Mouse (Mus musculus) thymus, adult 2 months (tissue): ENCODE results near the gene Slfn4. TPM values are rescaled to one million over a fixed set of nuclear protein-coding genes. Genes with fewer than 3 reads are reported as not detected.
A peak's percentile ranks its signal among the peaks of the same experiment; 100 is the strongest.
"Not testable (repeated sequence)": the region's sequence is repeated elsewhere in the genome, so short reads cannot be mapped to it uniquely, and the experiment has no call there.

ENCODE experiments used
- DNase-seq: peaks from one replicate; pipeline ENCODE4 v3.0.0; 2021
- H3K27ac ChIP-seq: fragments of 200-500 bp; 2 replicates; pipeline ENCODE4 v1.5.1; 2012; ENCODE audit warnings: low read length, control low read depth; ENCODE audit not compliant: control insufficient read depth, insufficient read depth
- H3K27me3 ChIP-seq: fragments of 200-500 bp; 2 replicates; pipeline ENCODE4 v1.6.1; 2012; ENCODE audit warnings: mild to moderate bottlenecking, low read length, moderate library complexity, mixed read lengths; ENCODE audit not compliant: control insufficient read depth, insufficient read depth
- H3K36me3 ChIP-seq: fragments of 200-500 bp; 2 replicates; pipeline ENCODE4 v1.6.1; 2012; ENCODE audit warnings: mild to moderate bottlenecking, low read length, moderate library complexity; ENCODE audit not compliant: control insufficient read depth, insufficient read depth
- H3K4me1 ChIP-seq: fragments of 200-500 bp; replicated peaks from 2 replicates; pipeline ENCODE4 v1.6.1; 2012; ENCODE audit warnings: low read length; ENCODE audit not compliant: control insufficient read depth, insufficient read depth
- H3K4me3 ChIP-seq: fragments of 200-500 bp; 2 replicates; pipeline ENCODE4 v1.5.1; 2012; ENCODE audit warnings: mild to moderate bottlenecking, low read length, control low read depth, moderate library complexity; ENCODE audit not compliant: control insufficient read depth, insufficient read depth
- CTCF ChIP-seq: fragments of 200-500 bp; IDR thresholded peaks from 2 replicates; pipeline ENCODE4 v1.5.1; 2012; ENCODE audit warnings: mild to moderate bottlenecking, control low read depth, low read length, moderate library complexity, borderline replicate concordance; ENCODE audit not compliant: control insufficient read depth, poor library complexity, insufficient read depth; ENCODE audit errors: extremely low read depth
- POLR2A ChIP-seq: fragments of 200-500 bp; IDR thresholded peaks from 2 replicates; pipeline ENCODE4 v1.6.1; 2012; ENCODE audit warnings: mild to moderate bottlenecking, low read length, control low read depth, moderate library complexity; ENCODE audit not compliant: control insufficient read depth, poor library complexity, insufficient read depth; ENCODE audit errors: extremely low read depth
- WGBS: fragments of 180-500 bp; shearing (Covaris S2); methylation state at CpG from one replicate; pipeline ENCODE4 v1.1.7; 2018; 5-methylcytosine and 5-hydroxymethylcytosine counted together
- polyA plus RNA-seq: library from polyadenylated mRNA; depleted of rRNA; stranded (reverse); fragments of >200 nt; gene quantifications from 2 replicates; pipeline ENCODE4 v1.2.3, GENCODE M21; 2012; rRNA removed

Slfn4 gene
- polyA plus RNA-seq = 1.6 and 1.8 TPM in 2 replicates

- Histone ChIP-seq H3K4me1 (no peaks in the 10 kb centered on the region), H3K27me3 (no peaks in the 10 kb centered on the region), H3K4me3 (no peak within 1 kb of the TSS), H3K27ac (no peak within 1 kb of the TSS), H3K36me3 (no peaks in the 10 kb centered on the region)
- WGBS = 93% methylated on average over 12 of the region's 12 CpGs
- no peak for TF ChIP-seq POLR2A
- no peak for TF ChIP-seq CTCF
- DNase-seq = no peak
Observed at GRCm38 (mm10) chr11:83174948-83175539, at the start of gene Slfn4. Gene Slfn4 (plus strand): TSS chr11:83175186.

- H3K36me3 ChIP-seq, H3K4me3 ChIP-seq, H3K27ac ChIP-seq, DNase-seq, H3K27me3 ChIP-seq, H3K4me1 ChIP-seq: not testable (repeated sequence)
- 86% methylated on average over 1 of the region's 1 CpGs for WGBS
Observed at GRCm38 (mm10) chr11:83125633-83126032, 49.4 kb upstream of the Slfn4 start.

GRCm38 (mm10) chr11:83137253-83137652, 37.7 kb upstream of the Slfn4 start:
- not testable (repeated sequence) for DNase-seq, H3K4me3 ChIP-seq, H3K36me3 ChIP-seq, H3K27me3 ChIP-seq, H3K4me1 ChIP-seq, H3K27ac ChIP-seq
- WGBS = 89% methylated on average over 1 of the region's 2 CpGs

GRCm38 (mm10) chr11:83148939-83149338, 26.0 kb upstream of the Slfn4 start:
- DNase-seq, H3K27me3 ChIP-seq, H3K27ac ChIP-seq, H3K4me1 ChIP-seq, H3K4me3 ChIP-seq, H3K36me3 ChIP-seq: not testable (repeated sequence)
- WGBS = no CpG with 5 or more reads among the region's 1 CpGs

- Histone ChIP-seq H3K4me3 (peak within 1 kb of the TSS; percentile 40), H3K36me3 (no peaks in the 10 kb centered on the region), H3K4me1 (peaks cover 12% of the 10 kb centered on the region), H3K27me3 (no peaks in the 10 kb centered on the region), H3K27ac (peak within 1 kb of the TSS; percentile 50; the same call in 1 of the 2 replicates)
- TF ChIP-seq CTCF = no peak
- 0 out of 2 replicates have a peak, but pooled peaks have one; percentile 42 for TF ChIP-seq POLR2A
- peak; percentile 73 for DNase-seq
- whole genome bisulfite sequencing = 4% methylated on average over 12 of the region's 12 CpGs
Observed at GRCm38 (mm10) chr11:83191134-83191893, 16.3 kb downstream of the Slfn4 start, which contains the start of gene Slfn3. Gene Slfn3 (plus strand): TSS chr11:83191330.

- H3K27me3 ChIP-seq = no peaks in the 10 kb centered on the region
- H3K4me3 ChIP-seq = peak overlapping the region; percentile 40
- DNase-seq = peak; percentile 32
- WGBS = 13% methylated on average over 3 of the region's 3 CpGs
- no peak for TF ChIP-seq POLR2A
- TF ChIP-seq CTCF = no peak
- H3K36me3 ChIP-seq = no peaks in the 10 kb centered on the region
- H3K27ac ChIP-seq = peak overlapping the region; percentile 50; the same call in 1 of the 2 replicates
- H3K4me1 ChIP-seq = peaks cover 12% of the 10 kb centered on the region
Observed at GRCm38 (mm10) chr11:83192001-83192400, 17.0 kb downstream of the Slfn4 start.

GRCm38 (mm10) chr11:83205002-83205401, 30.0 kb downstream of the Slfn4 start:
- DNase-seq = no peak
- peaks cover 15% of the 10 kb centered on the region for H3K36me3 ChIP-seq
- TF ChIP-seq CTCF (no peak), POLR2A (no peak)
- no peak overlapping the region for H3K27ac ChIP-seq
- H3K4me1 ChIP-seq = no peaks in the 10 kb centered on the region
- H3K27me3 ChIP-seq = no peaks in the 10 kb centered on the region
- H3K4me3 ChIP-seq = no peak overlapping the region
